Mouse (Mus musculus) forebrain, embryonic 15.5 days (tissue): Measurements from ENCODE around the gene Hspa1b. TPM values are rescaled to one million over a fixed set of nuclear protein-coding genes. Genes with fewer than 3 reads are reported as not detected.

ENCODE experiments used
- ATAC-seq: fragments of 200-750 bp; cut with Nextera tagmentation; replicated peaks from 2 replicates; pipeline ENCODE4 v1.8.0; 2017; ENCODE audit warnings: mild to moderate bottlenecking, moderate TSS enrichment, moderate library complexity
- H3K27ac ChIP-seq: fragments of 300-500 bp; sonication (generic); replicated peaks from 2 replicates; pipeline ENCODE4 v1.5.1; 2015; ENCODE audit warnings: mild to moderate bottlenecking, inconsistent platforms
- H3K27me3 ChIP-seq: fragments of 300-500 bp; sonication (generic); 2 replicates; pipeline ENCODE4 v1.6.1; 2015; ENCODE audit warnings: inconsistent platforms
- H3K36me3 ChIP-seq: fragments of 300-500 bp; sonication (generic); 2 replicates; pipeline ENCODE4 v1.6.1; 2015; ENCODE audit warnings: mild to moderate bottlenecking, inconsistent platforms
- H3K4me1 ChIP-seq: fragments of 300-500 bp; sonication (generic); 2 replicates; pipeline ENCODE4 v1.6.1; 2015; ENCODE audit warnings: inconsistent platforms
- H3K4me2 ChIP-seq: fragments of 300-500 bp; sonication (generic); replicated peaks from 2 replicates; pipeline ENCODE4 v1.6.1; 2015; ENCODE audit warnings: mild to moderate bottlenecking, inconsistent platforms
- H3K4me3 ChIP-seq: fragments of 300-500 bp; sonication (generic); 2 replicates; pipeline ENCODE4 v1.5.1; 2015; ENCODE audit warnings: mild to moderate bottlenecking, inconsistent platforms
- H3K9ac ChIP-seq: fragments of 300-500 bp; sonication (generic); replicated peaks from 2 replicates; pipeline ENCODE4 v1.6.1; 2015; ENCODE audit warnings: mild to moderate bottlenecking, inconsistent platforms
- H3K9me3 ChIP-seq: fragments of 300-500 bp; sonication (generic); 2 replicates; pipeline ENCODE4 v1.6.1; 2016; ENCODE audit warnings: inconsistent platforms
- WGBS: fragments of 180-500 bp; shearing (Covaris S2); methylation state at CpG from one replicate; pipeline ENCODE4 v1.1.7; 2015; ENCODE audit warnings: mixed read lengths; 5-methylcytosine and 5-hydroxymethylcytosine counted together
- polyA plus RNA-seq: library from polyadenylated mRNA; unstranded; fragments of >200 nt; fragmentation: Nextera tagmentation; extraction: Ambion mirVana; gene quantifications from 2 replicates; pipeline ENCODE4 v1.2.1, GENCODE M21; 2015

Hspa1b gene
- polyA plus RNA-seq, 1 experiment from 2014 or later = 0.17 TPM

- H3K4me1 ChIP-seq = peaks cover 9% of the 10 kb centered on the region
- no peak for ATAC-seq
- 0 out of 2 replicates have a peak, but pooled peaks cover 2% of the 10 kb centered on the region for H3K36me3 ChIP-seq
- WGBS = 79% methylated on average over 24 of the region's 24 CpGs
- no peaks in the 10 kb centered on the region for H3K27me3 ChIP-seq
- no peak overlapping the region for H3K4me2 ChIP-seq
- H3K9me3 ChIP-seq = no peaks in the 10 kb centered on the region
- no peak overlapping the region for H3K4me3 ChIP-seq
- no peak overlapping the region for H3K9ac ChIP-seq
- H3K27ac ChIP-seq = no peak overlapping the region
Observed at GRCm38 (mm10) chr17:34934031-34934430, 25.0 kb downstream of the Hspa1b start.

DNA sequence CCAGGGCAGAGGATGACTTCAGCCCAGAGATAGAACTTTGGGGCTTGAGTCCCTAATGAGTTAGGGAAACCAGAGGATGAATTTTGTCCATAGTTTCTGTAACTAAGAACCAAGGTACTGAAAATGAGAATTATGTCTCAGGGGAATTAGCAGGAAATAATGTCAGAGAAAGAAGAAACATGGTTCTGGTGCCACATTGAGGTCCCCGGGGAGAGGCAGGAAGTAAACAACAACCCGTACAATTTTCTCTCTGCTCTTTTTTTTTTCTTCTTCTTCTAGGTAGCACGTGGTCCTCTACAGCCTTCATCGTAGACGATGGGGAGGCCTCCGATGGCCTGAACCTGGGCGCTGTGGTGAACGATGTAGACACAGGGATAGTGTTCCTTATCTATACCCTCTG is 26.8 kb downstream of the Hspa1b start:
- H3K9me3 ChIP-seq = no peaks in the 10 kb centered on the region
- 89% methylated on average over 8 of the region's 8 CpGs for WGBS
- no peak for ATAC-seq
- H3K4me3 ChIP-seq = peak overlapping the region; percentile 93
- H3K9ac ChIP-seq = peak overlapping the region; percentile 85
- 0 out of 2 replicates have a peak, but pooled peaks cover 2% of the 10 kb centered on the region for H3K36me3 ChIP-seq
- no peak overlapping the region for H3K27ac ChIP-seq
- H3K4me1 ChIP-seq = peaks cover 9% of the 10 kb centered on the region
- H3K4me2 ChIP-seq = peak overlapping the region; percentile 85
- no peaks in the 10 kb centered on the region for H3K27me3 ChIP-seq

- peak; percentile 44; the same call in 1 of the 2 replicates for ATAC-seq
- H3K9me3 ChIP-seq = no peaks in the 10 kb centered on the region
- peak overlapping the region; percentile 93 for H3K4me3 ChIP-seq
- WGBS = 14% methylated on average over 14 of the region's 14 CpGs
- H3K27me3 ChIP-seq = no peaks in the 10 kb centered on the region
- peak overlapping the region; percentile 85 for H3K9ac ChIP-seq
- peaks cover 9% of the 10 kb centered on the region for H3K4me1 ChIP-seq
- 0 out of 2 replicates have a peak overlapping the region, but pooled peaks have one; percentile 49 for H3K27ac ChIP-seq
- peak overlapping the region; percentile 85 for H3K4me2 ChIP-seq
- 0 out of 2 replicates have a peak, but pooled peaks cover 2% of the 10 kb centered on the region for H3K36me3 ChIP-seq
Observed at GRCm38 (mm10) chr17:34931735-34932098, 27.3 kb downstream of the Hspa1b start.

GRCm38 (mm10) chr17:34931061-34931734 is 27.8 kb downstream of the Hspa1b start, which contains the start of gene Neu1:
Neu1 (plus strand) TSS chr17:34931253.
- Histone ChIP-seq H3K4me1 (peaks cover 9% of the 10 kb centered on the region), H3K4me2 (peak within 1 kb of the TSS; percentile 85), H3K9ac (peak within 1 kb of the TSS; percentile 85), H3K27ac (peak within 1 kb of the TSS; percentile 49; the same call in 1 of the 2 replicates), H3K36me3 (0 out of 2 replicates have a peak, but pooled peaks cover 2% of the 10 kb centered on the region), H3K4me3 (peak within 1 kb of the TSS; percentile 93), H3K9me3 (no peaks in the 10 kb centered on the region), H3K27me3 (no peaks in the 10 kb centered on the region)
- WGBS = under 1% methylated on average over 38 of the region's 38 CpGs
- peak; percentile 97 for ATAC-seq

DNA sequence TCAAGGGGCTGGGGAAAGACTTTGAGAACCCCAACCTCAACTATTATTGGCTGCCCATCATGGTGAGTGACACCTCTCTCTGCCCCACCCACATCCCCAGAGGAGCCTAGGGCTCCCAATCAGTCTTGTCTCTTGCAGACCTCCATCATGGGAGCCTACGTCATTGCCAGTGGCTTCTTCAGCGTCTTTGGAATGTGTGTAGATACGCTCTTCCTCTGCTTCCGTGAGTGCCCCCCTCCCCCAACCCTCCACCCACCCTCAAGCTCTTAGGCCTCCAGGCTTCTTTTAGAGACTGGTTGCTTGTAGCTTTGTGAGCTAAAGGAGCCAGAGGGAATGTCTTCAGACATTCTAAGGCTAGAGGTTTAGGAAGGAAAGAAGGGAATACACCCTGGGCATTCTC is 30.2 kb downstream of the Hspa1b start:
- Histone ChIP-seq H3K4me1 (peaks cover 9% of the 10 kb centered on the region), H3K36me3 (no peaks in the 10 kb centered on the region), H3K9me3 (no peaks in the 10 kb centered on the region), H3K4me2 (no peak overlapping the region), H3K4me3 (no peak overlapping the region), H3K27me3 (no peaks in the 10 kb centered on the region), H3K9ac (no peak overlapping the region), H3K27ac (no peak overlapping the region)
- ATAC-seq = no peak
- 87% methylated on average over 4 of the region's 4 CpGs for WGBS

GRCm38 (mm10) chr17:34927306-34928019 is 31.6 kb downstream of the Hspa1b start:
- H3K9ac ChIP-seq = no peak overlapping the region
- WGBS = 88% methylated on average over 18 of the region's 18 CpGs
- no peak for ATAC-seq

DNA sequence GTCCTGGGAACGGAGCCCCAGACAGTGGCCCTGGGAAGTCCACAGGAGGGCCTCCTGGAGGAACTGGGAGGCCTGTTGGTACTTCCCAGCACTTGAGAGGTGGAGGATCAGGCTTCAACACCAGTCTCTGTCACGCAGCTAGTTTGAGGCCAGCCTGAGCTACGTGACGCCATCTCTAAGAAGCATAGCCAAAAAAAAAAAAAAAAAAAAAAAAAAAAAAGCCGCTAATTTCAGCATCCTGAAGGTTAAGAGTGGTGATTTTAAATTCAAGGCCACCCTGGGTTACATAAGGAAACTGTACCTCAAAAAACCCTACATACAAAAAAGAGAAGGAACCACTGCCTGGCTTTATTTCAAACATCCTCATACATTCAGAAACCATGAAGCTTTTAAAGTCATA is 34.8 kb downstream of the Hspa1b start:
- WGBS = 64% methylated on average over 5 of the region's 5 CpGs
- H3K36me3 ChIP-seq = no peaks in the 10 kb centered on the region
- no peak overlapping the region for H3K4me3 ChIP-seq
- no peaks in the 10 kb centered on the region for H3K9me3 ChIP-seq
- H3K27me3 ChIP-seq = no peaks in the 10 kb centered on the region
- no peak overlapping the region for H3K27ac ChIP-seq
- no peaks in the 10 kb centered on the region for H3K4me1 ChIP-seq
- ATAC-seq = no peak
- no peak overlapping the region for H3K4me2 ChIP-seq
- H3K9ac ChIP-seq = no peak overlapping the region

More at GRCm38 (mm10) chr17:34927306-34928019, 31.6 kb downstream of the Hspa1b start:
- H3K4me3 ChIP-seq = no peak overlapping the region
- no peaks in the 10 kb centered on the region for H3K27me3 ChIP-seq
- peaks cover 9% of the 10 kb centered on the region for H3K4me1 ChIP-seq
- H3K27ac ChIP-seq = no peak overlapping the region
- H3K4me2 ChIP-seq = no peak overlapping the region
- no peaks in the 10 kb centered on the region for H3K36me3 ChIP-seq
- no peaks in the 10 kb centered on the region for H3K9me3 ChIP-seq

GRCm38 (mm10) chr17:34922939-34923338 is 36.1 kb downstream of the Hspa1b start:
- Histone ChIP-seq H3K36me3 (no peaks in the 10 kb centered on the region), H3K4me2 (no peak overlapping the region), H3K4me1 (no peaks in the 10 kb centered on the region), H3K4me3 (no peak overlapping the region), H3K9ac (no peak overlapping the region), H3K9me3 (no peaks in the 10 kb centered on the region), H3K27me3 (no peaks in the 10 kb centered on the region), H3K27ac (no peak overlapping the region)
- ATAC-seq = no peak
- WGBS = 48% methylated on average over 6 of the region's 6 CpGs

- no peak overlapping the region for H3K4me3 ChIP-seq
- no peaks in the 10 kb centered on the region for H3K27me3 ChIP-seq
- H3K9me3 ChIP-seq = no peaks in the 10 kb centered on the region
- no peak for ATAC-seq
- no peak overlapping the region for H3K4me2 ChIP-seq
- WGBS = 87% methylated on average over 9 of the region's 9 CpGs
- no peak overlapping the region for H3K27ac ChIP-seq
- H3K9ac ChIP-seq = no peak overlapping the region
- peaks cover 18% of the 10 kb centered on the region for H3K36me3 ChIP-seq
- no peaks in the 10 kb centered on the region for H3K4me1 ChIP-seq
Observed at GRCm38 (mm10) chr17:34917188-34917587, 41.9 kb downstream of the Hspa1b start.

GRCm38 (mm10) chr17:34916316-34916715 is 42.7 kb downstream of the Hspa1b start:
- Histone ChIP-seq H3K4me3 (no peak overlapping the region), H3K4me2 (no peak overlapping the region), H3K36me3 (peaks cover 27% of the 10 kb centered on the region), H3K27me3 (no peaks in the 10 kb centered on the region), H3K9me3 (no peaks in the 10 kb centered on the region), H3K9ac (no peak overlapping the region), H3K27ac (no peak overlapping the region), H3K4me1 (no peaks in the 10 kb centered on the region)
- ATAC-seq = no peak
- WGBS = 87% methylated on average over 5 of the region's 5 CpGs

GRCm38 (mm10) chr17:34915410-34915831 is 43.6 kb downstream of the Hspa1b start:
- no peak for ATAC-seq
- Histone ChIP-seq H3K36me3 (peaks cover 36% of the 10 kb centered on the region), H3K27ac (no peak overlapping the region), H3K4me1 (no peaks in the 10 kb centered on the region), H3K4me3 (no peak overlapping the region), H3K9ac (no peak overlapping the region), H3K4me2 (no peak overlapping the region), H3K27me3 (no peaks in the 10 kb centered on the region), H3K9me3 (no peaks in the 10 kb centered on the region)
- WGBS = 30% methylated on average over 9 of the region's 11 CpGs

DNA sequence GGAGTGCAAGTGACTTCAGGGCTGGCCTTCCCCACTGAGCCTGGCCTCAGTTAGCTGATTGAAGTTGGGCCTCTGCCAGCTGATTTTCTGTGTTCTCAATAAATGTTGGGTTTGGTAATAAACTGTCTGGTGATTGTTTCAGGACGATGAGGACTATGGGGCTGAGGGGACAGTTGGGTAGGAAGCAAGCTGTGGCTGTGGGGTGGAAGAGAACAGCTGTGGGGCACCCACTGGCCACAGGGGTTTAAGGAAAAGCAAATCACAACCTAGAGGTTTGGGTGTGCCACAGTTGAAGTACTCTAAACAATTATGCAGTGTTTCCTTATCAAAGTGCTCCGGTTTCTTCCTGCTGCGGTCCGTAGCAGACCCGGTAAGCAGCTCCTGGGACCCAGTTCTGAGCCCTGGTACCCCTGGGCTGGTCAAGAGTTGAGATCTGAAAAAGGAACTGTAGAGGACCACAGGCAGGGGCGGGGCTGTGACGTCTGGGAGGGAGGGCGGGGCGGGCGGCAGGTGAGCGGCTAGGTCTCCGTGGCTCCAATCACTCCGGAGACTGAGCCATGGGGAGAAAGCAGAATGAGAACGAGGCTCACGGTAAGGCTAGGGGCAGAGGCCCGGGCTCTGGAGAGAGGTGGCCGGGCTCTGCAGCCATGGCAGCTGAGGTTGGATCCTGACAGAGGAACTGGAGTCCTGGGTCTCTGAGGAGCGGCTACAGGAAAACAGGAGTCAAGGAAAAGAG is 44.9 kb downstream of the Hspa1b start, which contains the start of gene Slc44a4:
Slc44a4 (plus strand) TSS at position 537 of the 736 bp plus-strand sequence.
- peaks cover 49% of the 10 kb centered on the region for H3K36me3 ChIP-seq
- H3K4me1 ChIP-seq = no peaks in the 10 kb centered on the region
- H3K9ac ChIP-seq = no peak within 1 kb of the TSS
- no peak within 1 kb of the TSS for H3K4me3 ChIP-seq
- 35% methylated on average over 18 of the region's 18 CpGs for WGBS
- H3K9me3 ChIP-seq = no peaks in the 10 kb centered on the region
- no peak within 1 kb of the TSS for H3K4me2 ChIP-seq
- no peak for ATAC-seq
- H3K27me3 ChIP-seq = no peaks in the 10 kb centered on the region
- no peak within 1 kb of the TSS for H3K27ac ChIP-seq
